Mouse (Mus musculus) lung, embryonic 16.5 days (tissue): ENCODE data around the gene Pmel. TPM values are rescaled to one million over a fixed set of nuclear protein-coding genes. Genes with fewer than 3 reads are reported as not detected.
A peak's percentile ranks its signal among the peaks of the same experiment; 100 is the strongest.
"Not testable (repeated sequence)": the region's sequence is repeated elsewhere in the genome, so short reads cannot be mapped to it uniquely, and the experiment has no call there.

ENCODE experiments used
- ATAC-seq: fragments of 200-750 bp; cut with Nextera tagmentation; 2 replicates; pipeline ENCODE4 v1.8.0; 2017; ENCODE audit warnings: low read depth, mild to moderate bottlenecking, moderate library complexity
- H3K27ac ChIP-seq: fragments of 300-500 bp; sonication (generic); 2 replicates; pipeline ENCODE4 v1.5.1; 2014; ENCODE audit warnings: mild to moderate bottlenecking, control low read depth, low read length
- H3K27me3 ChIP-seq: fragments of 300-500 bp; sonication (generic); 2 replicates; pipeline ENCODE4 v1.6.1; 2014; ENCODE audit warnings: low read depth, low read length, mixed read lengths; ENCODE audit not compliant: control insufficient read depth, insufficient read depth
- H3K36me3 ChIP-seq: fragments of 300-500 bp; sonication (generic); 2 replicates; pipeline ENCODE4 v1.6.1; 2014; ENCODE audit warnings: low read length; ENCODE audit not compliant: control insufficient read depth, insufficient read depth
- H3K4me1 ChIP-seq: fragments of 300-500 bp; sonication (generic); replicated peaks from 2 replicates; pipeline ENCODE4 v1.6.1; 2014; ENCODE audit warnings: low read length, mixed read lengths; ENCODE audit not compliant: control insufficient read depth, insufficient read depth
- H3K4me2 ChIP-seq: fragments of 300-500 bp; sonication (generic); 2 replicates; pipeline ENCODE4 v1.6.1; 2014; ENCODE audit warnings: low read depth, low read length, control low read depth
- H3K4me3 ChIP-seq: fragments of 300-500 bp; sonication (generic); 2 replicates; pipeline ENCODE4 v1.5.1; 2014; ENCODE audit warnings: mild to moderate bottlenecking, low read length, control low read depth
- H3K9ac ChIP-seq: fragments of 300-500 bp; sonication (generic); 2 replicates; pipeline ENCODE4 v1.6.1; 2014; ENCODE audit warnings: low read length, control low read depth
- H3K9me3 ChIP-seq: fragments of 300-500 bp; sonication (generic); 2 replicates; pipeline ENCODE4 v1.6.1; 2016; ENCODE audit warnings: low read length; ENCODE audit not compliant: control insufficient read depth
- WGBS: fragments of 180-500 bp; shearing (Covaris S2); extraction: QIAGEN DNeasy Blood & Tissue Kit; methylation state at CpG from one replicate; pipeline ENCODE4 v1.1.7; 2014; 5-methylcytosine and 5-hydroxymethylcytosine counted together
- polyA plus RNA-seq: library from polyadenylated mRNA; unstranded; fragments of >200 nt; fragmentation: Nextera tagmentation; extraction: Ambion mirVana; gene quantifications from 2 replicates; pipeline ENCODE4 v1.2.1, GENCODE M21; 2015

Gene Pmel
- polyA plus RNA-seq, 1 experiment from 2014 or later, result 2.2 TPM

GRCm38 (mm10) chr10:128725466-128725865 lies 21.5 kb downstream of the Pmel start:
- H3K4me1 ChIP-seq, H3K4me3 ChIP-seq, H3K4me2 ChIP-seq, H3K9ac ChIP-seq, H3K27ac ChIP-seq, H3K27me3 ChIP-seq, H3K9me3 ChIP-seq, H3K36me3 ChIP-seq, ATAC-seq: not testable (repeated sequence)
- WGBS, result 69% methylated on average over 3 of the region's 4 CpGs

DNA sequence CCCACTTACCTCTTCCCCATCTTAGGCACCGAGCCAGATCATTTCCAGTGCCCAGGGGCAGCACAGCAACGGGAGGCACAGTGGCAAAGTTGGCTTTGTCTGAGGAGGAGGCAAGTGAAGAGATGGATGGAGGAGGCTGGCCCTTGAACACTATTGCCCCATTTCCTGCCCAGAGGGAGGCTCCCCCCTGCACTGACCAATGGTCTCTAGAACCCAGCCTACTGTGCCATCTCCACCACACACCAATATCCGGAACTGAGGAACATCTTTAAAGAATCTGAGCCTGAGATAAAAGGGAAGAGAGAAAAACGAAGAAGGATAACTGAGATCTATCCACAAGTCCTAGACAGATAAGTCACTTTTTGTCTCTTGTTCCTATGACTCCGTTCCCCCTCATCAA lies 24.1 kb downstream of the Pmel start:
- Histone ChIP-seq H3K9me3 (no peaks in the 10 kb centered on the region), H3K36me3 (peaks cover 2% of the 10 kb centered on the region; the same call in 1 of the 2 replicates), H3K9ac (no peak overlapping the region), H3K4me3 (no peak overlapping the region), H3K27ac (no peak overlapping the region), H3K4me2 (no peak overlapping the region), H3K27me3 (no peaks in the 10 kb centered on the region), H3K4me1 (no peaks in the 10 kb centered on the region)
- WGBS, result 76% methylated on average over 5 of the region's 5 CpGs
- ATAC-seq, result no peak

DNA sequence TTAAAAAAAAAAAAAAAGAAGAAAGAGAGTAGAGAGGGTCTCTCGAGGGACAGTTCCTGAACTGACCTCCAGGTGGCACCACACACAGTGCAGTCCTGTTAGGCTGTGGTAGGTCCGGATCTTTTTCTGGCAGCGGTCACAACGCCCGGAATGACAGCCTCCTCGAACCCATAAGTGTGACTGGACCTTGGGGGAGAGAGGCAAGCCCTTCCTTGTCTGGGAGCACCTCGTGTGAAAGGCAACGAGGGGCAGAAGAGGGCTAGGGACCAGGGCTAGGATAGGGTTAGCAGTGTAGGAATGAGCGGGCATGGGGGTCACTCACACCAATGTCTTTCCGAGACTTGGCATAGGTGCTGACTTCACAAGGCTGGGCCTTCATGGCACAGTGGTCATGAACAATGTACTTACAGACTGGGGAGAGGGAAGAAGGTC lies 27.0 kb downstream of the Pmel start:
- Histone ChIP-seq H3K36me3 (peaks cover 4% of the 10 kb centered on the region; the same call in 1 of the 2 replicates), H3K9me3 (no peaks in the 10 kb centered on the region), H3K27ac (no peak overlapping the region), H3K4me1 (no peaks in the 10 kb centered on the region), H3K4me2 (no peak overlapping the region), H3K9ac (no peak overlapping the region), H3K4me3 (no peak overlapping the region), H3K27me3 (no peaks in the 10 kb centered on the region)
- peak; percentile 64 for ATAC-seq
- WGBS, result 19% methylated on average over 10 of the region's 10 CpGs

GRCm38 (mm10) chr10:128731992-128732391 lies 28.0 kb downstream of the Pmel start:
- no peaks in the 10 kb centered on the region for H3K4me1 ChIP-seq
- peaks cover 4% of the 10 kb centered on the region; the same call in 1 of the 2 replicates for H3K36me3 ChIP-seq
- no peak overlapping the region for H3K4me3 ChIP-seq
- no peaks in the 10 kb centered on the region for H3K9me3 ChIP-seq
- H3K4me2 ChIP-seq, result no peak overlapping the region
- H3K9ac ChIP-seq, result no peak overlapping the region
- ATAC-seq, result no peak
- no peaks in the 10 kb centered on the region for H3K27me3 ChIP-seq
- no peak overlapping the region for H3K27ac ChIP-seq

DNA sequence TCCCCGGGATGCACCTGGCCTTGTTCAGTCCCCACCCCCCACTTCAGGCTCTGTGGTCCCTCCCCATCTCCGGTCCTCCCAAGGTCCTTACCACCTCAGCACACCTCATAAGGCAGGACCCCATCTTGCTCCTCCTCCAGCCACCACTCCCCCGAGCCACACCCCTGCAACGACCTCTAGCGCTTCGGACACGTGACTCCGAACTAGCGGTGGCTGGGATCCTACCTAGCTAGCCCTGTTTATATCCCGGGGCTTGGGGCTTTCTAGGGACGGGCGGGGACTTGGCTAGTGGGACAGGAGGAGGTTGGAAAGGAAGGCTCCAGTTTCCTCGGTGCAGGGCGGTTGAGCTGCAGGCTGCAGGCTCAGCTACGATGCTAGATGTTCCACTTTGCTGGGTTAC lies 33.4 kb downstream of the Pmel start:
- H3K36me3 ChIP-seq, result peaks cover 4% of the 10 kb centered on the region; the same call in 1 of the 2 replicates
- H3K4me1 ChIP-seq, result peaks cover 6% of the 10 kb centered on the region
- 4% methylated on average over 14 of the region's 15 CpGs for WGBS
- no peaks in the 10 kb centered on the region for H3K9me3 ChIP-seq
- no peak overlapping the region for H3K27ac ChIP-seq
- ATAC-seq, result peak; percentile 41; the same call in 1 of the 2 replicates
- H3K9ac ChIP-seq, result peak overlapping the region; percentile 36; the same call in 1 of the 2 replicates
- no peaks in the 10 kb centered on the region for H3K27me3 ChIP-seq
- peak overlapping the region; percentile 12; the same call in 1 of the 2 replicates for H3K4me3 ChIP-seq
- H3K4me2 ChIP-seq, result peak overlapping the region; percentile 45

DNA sequence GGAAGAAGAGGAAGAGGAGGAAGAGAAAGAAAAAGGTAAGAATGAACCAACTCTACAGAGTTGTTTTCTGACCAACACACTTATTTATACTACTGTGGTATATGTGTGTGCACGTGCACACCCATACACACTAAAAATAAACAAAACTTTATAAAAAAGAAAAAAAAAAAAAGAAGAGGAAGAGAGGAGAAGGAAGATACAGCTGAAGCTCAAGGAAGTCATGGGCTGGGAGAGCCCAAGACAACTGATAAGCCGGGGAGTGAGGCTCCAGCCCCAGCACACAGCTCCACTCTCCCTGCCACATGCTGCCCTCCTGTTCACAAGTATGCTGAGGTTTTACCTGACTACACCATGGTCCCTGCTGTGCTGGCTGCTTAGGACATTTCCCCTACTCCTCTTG lies 36.3 kb downstream of the Pmel start:
- no peak overlapping the region for H3K4me3 ChIP-seq
- H3K27me3 ChIP-seq, result no peaks in the 10 kb centered on the region
- no peak overlapping the region for H3K4me2 ChIP-seq
- peaks cover 25% of the 10 kb centered on the region for H3K4me1 ChIP-seq
- no peaks in the 10 kb centered on the region for H3K36me3 ChIP-seq
- no peak overlapping the region for H3K9ac ChIP-seq
- no peak for ATAC-seq
- WGBS, result 44% methylated on average over 2 of the region's 2 CpGs
- H3K9me3 ChIP-seq, result no peaks in the 10 kb centered on the region
- no peak overlapping the region for H3K27ac ChIP-seq

- Histone ChIP-seq H3K4me1 (peaks cover 30% of the 10 kb centered on the region), H3K27me3 (no peaks in the 10 kb centered on the region), H3K9me3 (no peaks in the 10 kb centered on the region), H3K27ac (no peak overlapping the region), H3K4me3 (peak overlapping the region; percentile 78), H3K4me2 (peak overlapping the region; percentile 95), H3K9ac (peak overlapping the region; percentile 87; the same call in 1 of the 2 replicates), H3K36me3 (no peaks in the 10 kb centered on the region)
- ATAC-seq, result no peak
- 19% methylated on average over 4 of the region's 4 CpGs for WGBS
Observed at GRCm38 (mm10) chr10:128742616-128743015, 38.6 kb downstream of the Pmel start.

DNA sequence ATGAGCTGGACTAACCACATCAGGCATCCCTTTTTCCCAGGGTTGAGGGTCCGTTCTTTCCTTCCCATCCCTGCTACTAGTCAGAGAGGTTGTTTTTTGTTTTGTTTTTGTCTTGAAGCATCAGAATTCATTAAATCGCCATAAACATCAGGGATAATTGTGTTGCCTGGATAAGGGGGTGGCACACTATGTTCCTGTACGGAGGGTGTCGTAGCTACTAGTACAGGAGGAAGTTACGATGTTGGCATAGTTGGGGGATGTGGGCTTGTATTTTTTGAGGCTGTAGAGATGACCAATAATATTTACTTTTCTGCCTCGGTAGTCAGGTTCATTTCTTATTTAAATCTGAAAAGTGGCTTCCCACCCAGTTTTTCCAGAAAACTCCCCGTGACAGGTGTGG lies 39.2 kb downstream of the Pmel start:
- H3K36me3 ChIP-seq, result no peaks in the 10 kb centered on the region
- peak overlapping the region; percentile 78 for H3K4me3 ChIP-seq
- no peaks in the 10 kb centered on the region for H3K9me3 ChIP-seq
- H3K27ac ChIP-seq, result peak overlapping the region; percentile 76; the same call in 1 of the 2 replicates
- no peak for ATAC-seq
- H3K4me2 ChIP-seq, result peak overlapping the region; percentile 95
- 3% methylated on average over 7 of the region's 7 CpGs for WGBS
- peaks cover 27% of the 10 kb centered on the region for H3K4me1 ChIP-seq
- H3K9ac ChIP-seq, result peak overlapping the region; percentile 87
- no peaks in the 10 kb centered on the region for H3K27me3 ChIP-seq

GRCm38 (mm10) chr10:128743791-128744191 lies 39.8 kb downstream of the Pmel start:
- peak overlapping the region; percentile 95 for H3K4me2 ChIP-seq
- H3K27me3 ChIP-seq, result no peaks in the 10 kb centered on the region
- H3K27ac ChIP-seq, result peak overlapping the region; percentile 76
- no peaks in the 10 kb centered on the region for H3K36me3 ChIP-seq
- WGBS, result 0% methylated on average over 37 of the region's 37 CpGs
- peak; percentile 59 for ATAC-seq
- peak overlapping the region; percentile 78 for H3K4me3 ChIP-seq
- H3K9me3 ChIP-seq, result no peaks in the 10 kb centered on the region
- peak overlapping the region; percentile 87 for H3K9ac ChIP-seq
- peaks cover 27% of the 10 kb centered on the region for H3K4me1 ChIP-seq

- no peaks in the 10 kb centered on the region for H3K27me3 ChIP-seq
- peak overlapping the region; percentile 95 for H3K4me2 ChIP-seq
- no peak for ATAC-seq
- H3K36me3 ChIP-seq, result no peaks in the 10 kb centered on the region
- WGBS, result 26% methylated on average over 8 of the region's 8 CpGs
- peak overlapping the region; percentile 87 for H3K9ac ChIP-seq
- peak overlapping the region; percentile 76 for H3K27ac ChIP-seq
- H3K4me3 ChIP-seq, result peak overlapping the region; percentile 78
- no peaks in the 10 kb centered on the region for H3K9me3 ChIP-seq
- H3K4me1 ChIP-seq, result peaks cover 30% of the 10 kb centered on the region
Observed at GRCm38 (mm10) chr10:128744211-128744610, 40.2 kb downstream of the Pmel start.
